Mouse (Mus musculus) forebrain, postnatal 0 days (tissue): ENCODE measurements at regions not wholly inside any gene's neighbourhood (a gene's known extent, or its start where the extent isn't known, plus 50 kb on each side); places are given as distances from the start of the nearest gene placed in this dataset.

Experiments
- ATAC-seq: fragments of 200-750 bp; cut with Nextera tagmentation; 2 replicates; pipeline ENCODE4 v1.8.0; 2017; ENCODE audit warnings: mild to moderate bottlenecking, moderate library complexity
- DNase-seq: peaks from one replicate; pipeline ENCODE4 v3.0.0-alpha.2; 2015
- H3K27ac ChIP-seq: fragments of 300-500 bp; sonication (generic); 2 replicates; pipeline ENCODE4 v1.5.1; 2014; ENCODE audit warnings: low read depth, mild to moderate bottlenecking, antibody characterized with exemption, low read length, moderate library complexity, mixed read lengths
- H3K27me3 ChIP-seq: fragments of 300-500 bp; sonication (generic); 2 replicates; pipeline ENCODE4 v1.6.1; 2014; ENCODE audit warnings: mild to moderate bottlenecking, low read length, mixed read lengths; ENCODE audit not compliant: insufficient read depth
- H3K36me3 ChIP-seq: fragments of 300-500 bp; sonication (generic); 2 replicates; pipeline ENCODE4 v1.6.1; 2014; ENCODE audit warnings: mild to moderate bottlenecking, moderate library complexity; ENCODE audit not compliant: insufficient read depth
- H3K4me1 ChIP-seq: fragments of 300-500 bp; sonication (generic); 2 replicates; pipeline ENCODE4 v1.6.1; 2014; ENCODE audit warnings: antibody characterized with exemption; ENCODE audit not compliant: insufficient read depth
- H3K4me2 ChIP-seq: fragments of 300-500 bp; sonication (generic); 2 replicates; pipeline ENCODE4 v1.6.1; 2014; ENCODE audit warnings: low read depth, mild to moderate bottlenecking, moderate library complexity
- H3K4me3 ChIP-seq: fragments of 300-500 bp; sonication (generic); 2 replicates; pipeline ENCODE4 v1.5.1; 2014; ENCODE audit warnings: low read depth, low read length, mixed read lengths
- H3K9ac ChIP-seq: fragments of 300-500 bp; sonication (generic); 2 replicates; pipeline ENCODE4 v1.6.1; 2014; ENCODE audit warnings: mild to moderate bottlenecking
- H3K9me3 ChIP-seq: fragments of 300-500 bp; sonication (generic); 2 replicates; pipeline ENCODE4 v1.6.1; 2016; ENCODE audit warnings: low read length
- CTCF ChIP-seq: sonication (generic); IDR thresholded peaks from 2 replicates; pipeline ENCODE4 v1.5.1; 2016; ENCODE audit warnings: antibody characterized with exemption, control low read depth, low read depth
- WGBS: fragments of 180-500 bp; shearing (Covaris S2); extraction: QIAGEN DNeasy Blood & Tissue Kit; methylation state at CpG from one replicate; pipeline ENCODE4 v1.1.7; 2014; 5-methylcytosine and 5-hydroxymethylcytosine counted together

GRCm38 (mm10) chr6:78599751-78600150, 131.1 kb upstream of the Reg3g start:
- ATAC-seq (no peak), DNase-seq (no peak)
- no peak for TF ChIP-seq CTCF
- 92% methylated on average over 4 of the region's 4 CpGs for WGBS
- Histone ChIP-seq H3K9ac (no peak overlapping the region), H3K27me3 (no peaks in the 10 kb centered on the region), H3K4me1 (no peaks in the 10 kb centered on the region), H3K4me3 (no peak overlapping the region), H3K27ac (no peak overlapping the region), H3K9me3 (no peaks in the 10 kb centered on the region), H3K4me2 (no peak overlapping the region), H3K36me3 (no peaks in the 10 kb centered on the region)

GRCm38 (mm10) chr6:78570000-78570597, 101.4 kb upstream of the Reg3g start:
- Histone ChIP-seq H3K9ac (no peak overlapping the region), H3K9me3 (no peaks in the 10 kb centered on the region), H3K36me3 (no peaks in the 10 kb centered on the region), H3K4me2 (no peak overlapping the region), H3K4me1 (no peaks in the 10 kb centered on the region), H3K27ac (no peak overlapping the region), H3K27me3 (no peaks in the 10 kb centered on the region), H3K4me3 (no peak overlapping the region)
- 91% methylated on average over 4 of the region's 4 CpGs for WGBS
- no peak for TF ChIP-seq CTCF
- DNase-seq: no peak
- no peak for ATAC-seq

- Histone ChIP-seq H3K27me3 (no peaks in the 10 kb centered on the region; the same call in 1 of the 2 replicates), H3K36me3 (no peaks in the 10 kb centered on the region), H3K4me2 (no peak overlapping the region), H3K9me3 (no peaks in the 10 kb centered on the region), H3K27ac (no peak overlapping the region), H3K9ac (no peak overlapping the region), H3K4me3 (no peak overlapping the region), H3K4me1 (no peaks in the 10 kb centered on the region)
- ATAC-seq (no peak), DNase-seq (no peak)
- TF ChIP-seq CTCF: no peak
- 46% methylated on average over 11 of the region's 11 CpGs for WGBS
Measured at GRCm38 (mm10) chr6:78553008-78553698, 84.5 kb upstream of the Reg3g start.

GRCm38 (mm10) chr6:78552353-78552698, 83.7 kb upstream of the Reg3g start:
- Histone ChIP-seq H3K4me3 (no peak overlapping the region), H3K27ac (no peak overlapping the region), H3K27me3 (no peaks in the 10 kb centered on the region; the same call in 1 of the 2 replicates), H3K9ac (no peak overlapping the region), H3K4me1 (no peaks in the 10 kb centered on the region), H3K36me3 (no peaks in the 10 kb centered on the region), H3K4me2 (no peak overlapping the region), H3K9me3 (no peaks in the 10 kb centered on the region)
- WGBS: 28% methylated on average over 5 of the region's 5 CpGs
- DNase-seq (no peak), ATAC-seq (peak; percentile 23; the same call in 1 of the 2 replicates)
- no peak for TF ChIP-seq CTCF

- no peaks in the 10 kb centered on the region for H3K36me3 ChIP-seq
- no peaks in the 10 kb centered on the region for H3K9me3 ChIP-seq
- no peaks in the 10 kb centered on the region; the same call in 1 of the 2 replicates for H3K27me3 ChIP-seq
- no peaks in the 10 kb centered on the region for H3K4me1 ChIP-seq
- H3K4me3 ChIP-seq: no peak overlapping the region
- H3K27ac ChIP-seq: no peak overlapping the region
- no peak overlapping the region for H3K9ac ChIP-seq
- no peak overlapping the region for H3K4me2 ChIP-seq
- TF ChIP-seq CTCF: no peak
- ATAC-seq (peak; percentile 34; the same call in 1 of the 2 replicates), DNase-seq (no peak)
- WGBS: 23% methylated on average over 8 of the region's 8 CpGs
Measured at GRCm38 (mm10) chr6:78551666-78552352, 83.1 kb upstream of the Reg3g start.

GRCm38 (mm10) chr6:78548476-78548875, 79.8 kb upstream of the Reg3g start:
- TF ChIP-seq CTCF: no peak
- DNase-seq (peak; percentile 54), ATAC-seq (peak; percentile 68)
- H3K36me3 ChIP-seq: no peaks in the 10 kb centered on the region
- H3K9ac ChIP-seq: no peak overlapping the region
- H3K4me1 ChIP-seq: no peaks in the 10 kb centered on the region
- no peak overlapping the region for H3K4me2 ChIP-seq
- no peak overlapping the region for H3K4me3 ChIP-seq
- 73% methylated on average over 4 of the region's 4 CpGs for WGBS
- H3K27me3 ChIP-seq: no peaks in the 10 kb centered on the region
- H3K9me3 ChIP-seq: no peaks in the 10 kb centered on the region
- H3K27ac ChIP-seq: no peak overlapping the region

GRCm38 (mm10) chr6:78547721-78548120, 79.0 kb upstream of the Reg3g start:
- Histone ChIP-seq H3K27me3 (no peaks in the 10 kb centered on the region), H3K9ac (no peak overlapping the region), H3K4me1 (no peaks in the 10 kb centered on the region), H3K27ac (no peak overlapping the region), H3K9me3 (no peaks in the 10 kb centered on the region), H3K4me2 (no peak overlapping the region), H3K36me3 (no peaks in the 10 kb centered on the region), H3K4me3 (no peak overlapping the region)
- ATAC-seq: no peak
- WGBS: 68% methylated on average over 1 of the region's 1 CpGs
- TF ChIP-seq CTCF: no peak
- no peak for DNase-seq
